Mouse (Mus musculus): Measurements from ENCODE around the gene Slc2a8. TPM values are rescaled to one million over a fixed set of nuclear protein-coding genes. Genes with fewer than 3 reads are reported as not detected.

The Slc2a8 gene
- total and polyA plus RNA-seq, 3 experiments: 7.4 to 16.0 TPM; not detected in 1

GRCm38 (mm10) chr2:32997081-32997480, 15.2 kb upstream of the Slc2a8 start:
- Histone ChIP-seq H3K9ac (ENCODE audit: control insufficient read depth, low read depth, low read length, poor library complexity, severe bottlenecking) (no peak overlapping the region), H3K79me2 (ENCODE audit: control insufficient read depth, insufficient read depth, low read length, poor library complexity) (no peaks in the 10 kb centered on the region; the same call in 1 of the 2 replicates), H3K9me3 (replicated peaks; ENCODE audit: insufficient read depth, low read length) (no peaks in the 10 kb centered on the region), H3K27ac (ENCODE audit: control insufficient read depth, low read depth, low read length) (no peak overlapping the region), H3K4me1 (ENCODE audit: control insufficient read depth in 1 of 2, insufficient read depth in 2 of 2, low read length in 2 of 2) (no peaks in the 10 kb centered on the region), H3K4me3 (ENCODE audit: control insufficient read depth in 1 of 2, insufficient read depth in 1 of 2, low read depth in 2 of 2, low read length in 2 of 2) (no peak overlapping the region), H3K36me3 (ENCODE audit: control insufficient read depth in 1 of 2, insufficient read depth in 2 of 2, low read length in 2 of 2) (no peaks in the 10 kb centered on the region), H3K27me3 (ENCODE audit: control insufficient read depth in 1 of 2, insufficient read depth in 2 of 2, low read length in 2 of 2) (0 out of 4 replicates have a peak, but pooled peaks cover 0 to 2% of the 10 kb centered on the region in 2 experiments)
- TF ChIP-seq CTCF (IDR thresholded peaks at IDR 0.05 in 2 of 3, conservative IDR thresholded peaks at IDR 0.05 in 1 of 3; ENCODE audit: control insufficient read depth in 1 of 3, insufficient read depth in 1 of 3, low read depth in 2 of 3, low read length in 3 of 3, poor library complexity in 1 of 3, severe bottlenecking in 1 of 3) (no peak), USF1 (IDR thresholded peaks at IDR 0.05; ENCODE audit: low read depth, low read length) (no peak), MXI1 (IDR thresholded peaks at IDR 0.05; ENCODE audit: low read depth, low read length) (no peak), E2F4 (IDR thresholded peaks at IDR 0.05; ENCODE audit: borderline replicate concordance, low read depth, low read length) (no peak)
- no peak for DNase-seq (ENCODE audit: low read depth, low spot score)

GRCm38 (mm10) chr2:32992130-32992529, 10.2 kb upstream of the Slc2a8 start:
- Histone ChIP-seq H3K79me2 (ENCODE audit: control insufficient read depth, insufficient read depth, low read length, poor library complexity) (no peaks in the 10 kb centered on the region), H3K9ac (ENCODE audit: control insufficient read depth, low read depth, low read length, poor library complexity, severe bottlenecking) (no peak overlapping the region), H3K36me3 (ENCODE audit: control insufficient read depth in 1 of 2, insufficient read depth in 2 of 2, low read length in 2 of 2) (no peaks in the 10 kb centered on the region), H3K27ac (ENCODE audit: control insufficient read depth, low read depth, low read length) (no peak overlapping the region), H3K4me1 (ENCODE audit: control insufficient read depth in 1 of 2, insufficient read depth in 2 of 2, low read length in 2 of 2) (no peaks in the 10 kb centered on the region), H3K27me3 (ENCODE audit: control insufficient read depth in 1 of 2, insufficient read depth in 2 of 2, low read length in 2 of 2) (no peaks in the 10 kb centered on the region; a peak in 1 of 4 replicates), H3K9me3 (replicated peaks; ENCODE audit: insufficient read depth, low read length) (no peaks in the 10 kb centered on the region), H3K4me3 (ENCODE audit: control insufficient read depth in 1 of 2, insufficient read depth in 1 of 2, low read depth in 2 of 2, low read length in 2 of 2) (no peak overlapping the region)
- DNase-seq (ENCODE audit: low read depth, low spot score): no peak
- TF ChIP-seq ZNF384 (IDR thresholded peaks at IDR 0.05; ENCODE audit: low read depth, low read length): no peak
- no peak for TF ChIP-seq TCF12 (IDR thresholded peaks at IDR 0.05; ENCODE audit: low read depth, low read length)
- TF ChIP-seq MAX (IDR thresholded peaks at IDR 0.05; ENCODE audit: low read length): no peak
- TF ChIP-seq BHLHE40 (IDR thresholded peaks at IDR 0.05; ENCODE audit: borderline replicate concordance, low read depth, low read length): no peak
- no peak for TF ChIP-seq ZC3H11A (IDR thresholded peaks at IDR 0.05; ENCODE audit: low read depth, low read length)

GRCm38 (mm10) chr2:32990167-32990832, 8.4 kb upstream of the Slc2a8 start:
- no peak for TF ChIP-seq RCOR1 (IDR thresholded peaks at IDR 0.05; ENCODE audit: low read depth, low read length)
- peak; percentile 53 to 70 (median 58) for TF ChIP-seq CTCF (IDR thresholded peaks at IDR 0.05 in 2 of 3, conservative IDR thresholded peaks at IDR 0.05 in 1 of 3; ENCODE audit: control insufficient read depth in 1 of 3, insufficient read depth in 1 of 3, low read depth in 2 of 3, low read length in 3 of 3, poor library complexity in 1 of 3, severe bottlenecking in 1 of 3)
- peak; percentile 59 for TF ChIP-seq SMC3 (IDR thresholded peaks at IDR 0.05; ENCODE audit: low read depth, low read length)
- no peak for TF ChIP-seq KAT2A (conservative IDR thresholded peaks at IDR 0.05; ENCODE audit: low read depth, low read length)
- peak; percentile 59 for TF ChIP-seq ZC3H11A (IDR thresholded peaks at IDR 0.05; ENCODE audit: low read depth, low read length)
- TF ChIP-seq RAD21 (IDR thresholded peaks at IDR 0.05; ENCODE audit: low read depth, low read length): peak; percentile 62
- no peak for TF ChIP-seq ZMIZ1 (IDR thresholded peaks at IDR 0.05; ENCODE audit: low read depth, low read length)
- no peak for TF ChIP-seq ELF1 (IDR thresholded peaks at IDR 0.05; ENCODE audit: low read depth, low read length)
- no peak; the same call in 1 of the 2 replicates for TF ChIP-seq SIN3A (IDR thresholded peaks at IDR 0.05; ENCODE audit: low read length)
- no peak for TF ChIP-seq TAL1 (IDR thresholded peaks at IDR 0.05; ENCODE audit: low read length)
- peak; percentile 60 for DNase-seq (ENCODE audit: low read depth, low spot score)
- Histone ChIP-seq H3K27me3 (ENCODE audit: control insufficient read depth in 1 of 2, insufficient read depth in 2 of 2, low read length in 2 of 2) (no peaks in the 10 kb centered on the region; a peak in 1 of 4 replicates), H3K4me3 (ENCODE audit: control insufficient read depth in 1 of 2, insufficient read depth in 1 of 2, low read depth in 2 of 2, low read length in 2 of 2) (no peak overlapping the region), H3K79me2 (ENCODE audit: control insufficient read depth, insufficient read depth, low read length, poor library complexity) (no peaks in the 10 kb centered on the region), H3K4me1 (ENCODE audit: control insufficient read depth in 1 of 2, insufficient read depth in 2 of 2, low read length in 2 of 2) (no peaks in the 10 kb centered on the region), H3K27ac (ENCODE audit: control insufficient read depth, low read depth, low read length) (no peak overlapping the region), H3K9ac (ENCODE audit: control insufficient read depth, low read depth, low read length, poor library complexity, severe bottlenecking) (no peak overlapping the region), H3K9me3 (replicated peaks; ENCODE audit: insufficient read depth, low read length) (no peaks in the 10 kb centered on the region), H3K36me3 (ENCODE audit: control insufficient read depth in 1 of 2, insufficient read depth in 2 of 2, low read length in 2 of 2) (no peaks in the 10 kb centered on the region)
